Mouse (Mus musculus): ENCODE data around the gene Arl2bp. TPM values are rescaled to one million over a fixed set of nuclear protein-coding genes. Genes with fewer than 3 reads are reported as not detected.
A peak's percentile ranks its signal among the peaks of the same experiment; 100 is the strongest.

The Arl2bp gene
- polyA plus RNA-seq, 2 experiments, result 11.2 to 18.2 TPM

GRCm38 (mm10) chr8:94675923-94676322 is 9.5 kb downstream of the Arl2bp start:
- Histone ChIP-seq H3K4me3 (ENCODE audit: insufficient read depth in 1 of 2, low read depth in 2 of 2, low read length in 2 of 2) (no peak overlapping the region), H3K36me3 (replicated peaks; ENCODE audit: control insufficient read depth, insufficient read depth, low read depth) (peaks cover 3% of the 10 kb centered on the region), H3K4me2 (ENCODE audit: low read depth) (no peak overlapping the region), H3K9me3 (ENCODE audit: control insufficient read depth, low read length) (no peaks in the 10 kb centered on the region; the same call in 1 of the 2 replicates), H3K9ac (replicated peaks) (no peak overlapping the region), H3K27ac (no peak overlapping the region), H3K4me1 (replicated peaks; ENCODE audit: control insufficient read depth in 2 of 2, insufficient read depth in 2 of 2, low read length in 1 of 2) (no peaks in the 10 kb centered on the region), H3K27me3 (ENCODE audit: control insufficient read depth, insufficient read depth, low read length) (no peaks in the 10 kb centered on the region)
- no peak for ATAC-seq (ENCODE audit: insufficient read depth)
- TF ChIP-seq EP300 (IDR thresholded peaks at IDR 0.05; ENCODE audit: low read depth) (no peak), CTCF (IDR thresholded peaks at IDR 0.05; ENCODE audit: low read depth) (no peak)
- no peak for DNase-seq (ENCODE audit: low read depth in 3 of 3, low spot score in 3 of 3)
- 77% methylated on average over 6 of the region's 6 CpGs for WGBS (ENCODE audit: insufficient replicate concordance)

GRCm38 (mm10) chr8:94678582-94678981 is 12.2 kb downstream of the Arl2bp start:
- Histone ChIP-seq H3K36me3 (replicated peaks; ENCODE audit: control insufficient read depth, insufficient read depth, low read depth) (no peaks in the 10 kb centered on the region; the same call in 1 of the 2 replicates), H3K27ac (no peak overlapping the region), H3K4me1 (replicated peaks; ENCODE audit: control insufficient read depth in 2 of 2, insufficient read depth in 2 of 2, low read length in 1 of 2) (no peaks in the 10 kb centered on the region), H3K4me3 (ENCODE audit: insufficient read depth in 1 of 2, low read depth in 2 of 2, low read length in 2 of 2) (no peak overlapping the region), H3K4me2 (ENCODE audit: low read depth) (no peak overlapping the region), H3K9me3 (ENCODE audit: control insufficient read depth, low read length) (no peaks in the 10 kb centered on the region; the same call in 1 of the 2 replicates), H3K9ac (replicated peaks) (no peak overlapping the region), H3K27me3 (ENCODE audit: control insufficient read depth, insufficient read depth, low read length) (no peaks in the 10 kb centered on the region)
- ATAC-seq (ENCODE audit: insufficient read depth) (no peak), DNase-seq (ENCODE audit: low read depth in 3 of 3, low spot score in 3 of 3) (no peak)
- WGBS (ENCODE audit: insufficient replicate concordance), result 37% methylated on average over 9 of the region's 9 CpGs
- TF ChIP-seq CTCF (IDR thresholded peaks at IDR 0.05; ENCODE audit: low read depth) (no peak), EP300 (IDR thresholded peaks at IDR 0.05; ENCODE audit: low read depth) (no peak)

- TF ChIP-seq CTCF (IDR thresholded peaks at IDR 0.05; ENCODE audit: low read depth), result peak; percentile 48
- no peak for TF ChIP-seq EP300 (IDR thresholded peaks at IDR 0.05; ENCODE audit: low read depth)
- WGBS (ENCODE audit: insufficient replicate concordance), result 74% methylated on average over 3 of the region's 3 CpGs
- ATAC-seq (ENCODE audit: insufficient read depth) (no peak), DNase-seq (ENCODE audit: low read depth in 3 of 3, low spot score in 3 of 3) (no peak)
- Histone ChIP-seq H3K4me2 (ENCODE audit: low read depth) (no peak overlapping the region), H3K27me3 (ENCODE audit: control insufficient read depth, insufficient read depth, low read length) (no peaks in the 10 kb centered on the region), H3K9ac (replicated peaks) (no peak overlapping the region), H3K4me3 (ENCODE audit: insufficient read depth in 1 of 2, low read depth in 2 of 2, low read length in 2 of 2) (no peak overlapping the region), H3K9me3 (ENCODE audit: control insufficient read depth, low read length) (no peaks in the 10 kb centered on the region; the same call in 1 of the 2 replicates), H3K4me1 (replicated peaks; ENCODE audit: control insufficient read depth in 2 of 2, insufficient read depth in 2 of 2, low read length in 1 of 2) (no peaks in the 10 kb centered on the region), H3K27ac (no peak overlapping the region), H3K36me3 (replicated peaks; ENCODE audit: control insufficient read depth, insufficient read depth, low read depth) (no peaks in the 10 kb centered on the region)
Observed at GRCm38 (mm10) chr8:94680414-94680813, 14.0 kb downstream of the Arl2bp start.

GRCm38 (mm10) chr8:94682732-94683524 is 16.5 kb downstream of the Arl2bp start:
- ATAC-seq (ENCODE audit: insufficient read depth) (no peak), DNase-seq (ENCODE audit: low read depth in 3 of 3, low spot score in 3 of 3) (no peak)
- Histone ChIP-seq H3K27me3 (ENCODE audit: control insufficient read depth, insufficient read depth, low read length) (no peaks in the 10 kb centered on the region), H3K27ac (no peak overlapping the region), H3K9ac (replicated peaks) (no peak overlapping the region), H3K4me1 (replicated peaks; ENCODE audit: control insufficient read depth in 2 of 2, insufficient read depth in 2 of 2, low read length in 1 of 2) (no peaks in the 10 kb centered on the region), H3K9me3 (ENCODE audit: control insufficient read depth, low read length) (no peaks in the 10 kb centered on the region; the same call in 1 of the 2 replicates), H3K4me2 (ENCODE audit: low read depth) (no peak overlapping the region), H3K4me3 (ENCODE audit: insufficient read depth in 1 of 2, low read depth in 2 of 2, low read length in 2 of 2) (no peak overlapping the region), H3K36me3 (replicated peaks; ENCODE audit: control insufficient read depth, insufficient read depth, low read depth) (no peaks in the 10 kb centered on the region)
- TF ChIP-seq EP300 (IDR thresholded peaks at IDR 0.05; ENCODE audit: low read depth) (no peak), CTCF (IDR thresholded peaks at IDR 0.05; ENCODE audit: low read depth) (no peak)
- WGBS (ENCODE audit: insufficient replicate concordance), result 64% methylated on average over 16 of the region's 16 CpGs

GRCm38 (mm10) chr8:94684287-94684686 is 17.9 kb downstream of the Arl2bp start:
- 54% methylated on average over 4 of the region's 4 CpGs for WGBS (ENCODE audit: insufficient replicate concordance)
- Histone ChIP-seq H3K4me1 (replicated peaks; ENCODE audit: control insufficient read depth in 2 of 2, insufficient read depth in 2 of 2, low read length in 1 of 2) (no peaks in the 10 kb centered on the region), H3K9ac (replicated peaks) (no peak overlapping the region), H3K9me3 (ENCODE audit: control insufficient read depth, low read length) (no peaks in the 10 kb centered on the region; the same call in 1 of the 2 replicates), H3K36me3 (replicated peaks; ENCODE audit: control insufficient read depth, insufficient read depth, low read depth) (no peaks in the 10 kb centered on the region), H3K4me3 (ENCODE audit: insufficient read depth in 1 of 2, low read depth in 2 of 2, low read length in 2 of 2) (no peak overlapping the region), H3K27me3 (ENCODE audit: control insufficient read depth, insufficient read depth, low read length) (no peaks in the 10 kb centered on the region), H3K4me2 (ENCODE audit: low read depth) (no peak overlapping the region), H3K27ac (no peak overlapping the region)
- TF ChIP-seq EP300 (IDR thresholded peaks at IDR 0.05; ENCODE audit: low read depth) (no peak), CTCF (IDR thresholded peaks at IDR 0.05; ENCODE audit: low read depth) (no peak)
- no peak for ATAC-seq (ENCODE audit: insufficient read depth)
- no peak for DNase-seq (ENCODE audit: low read depth in 3 of 3, low spot score in 3 of 3)
